Comparison of ENCODE assay signal across 33 mouse cellular contexts in genomic region chr6:48982305-48982704, GRCm38 (mm10). TPM values are rescaled to one million over a fixed set of nuclear protein-coding genes. Genes with fewer than 3 reads are reported as not detected.
DNase-seq lines count a peak whose midpoint lies in the region.
"Had no signal": no experiment of that assay in that cellular context is flagged by ENCODE, and none has a peak within 500 bp of the region (broad histone marks: within the 10 kb centered on the region; RNA-seq: fewer than 3 reads in every experiment).

No protein-coding gene starts in this region.

- DNase-seq in frontal cortex, adult 2 months (ENCODE audit: extremely low spot score in 1 of 2, low spot score in 1 of 2): peak; percentile 5 to 36
- no peak for DNase-seq in frontal cortex, postnatal 25 days (ENCODE audit: low spot score in 2 of 2)
- peak; percentile 14 for DNase-seq in right cerebral cortex, adult 18-20 months
- no peak for DNase-seq in right cerebral cortex, postnatal 4 days
- peak; percentile 5 to 18 for DNase-seq in layer of hippocampus, postnatal 10 days (ENCODE audit: low spot score in 2 of 2)
- no peak for DNase-seq in cerebellum, adult 9-11 months
- DNase-seq in lung, postnatal 14 days: no peak
- DNase-seq: adrenal gland, postnatal 25 days; cerebellum, adult 9-10 months; gastrocnemius, postnatal 10 days; heart, postnatal 10 days; kidney, postnatal 25 days; lung, adult 18-20 months; lung, postnatal 10 days; thymus, adult 18-20 months; thymus, postnatal 36 days had no signal

RNA-seq across cellular contexts. Expression of gene Svs1, which starts 4.4 kb away (rescaled TPM):
- not detected in 2 replicates for polyA plus RNA-seq in frontal cortex, adult 2 months (2012; rRNA removed)
- total RNA-seq in layer of hippocampus, postnatal 10 days (2021): not detected
- total RNA-seq: common myeloid progenitor, adult 5-6 weeks; gastrocnemius, postnatal 10 days; granulocyte monocyte progenitor cell, adult 5-6 weeks; heart, postnatal 10 days; left cerebral cortex, adult 8-10 months; megakaryocyte progenitor cell, adult 5-6 weeks; midbrain, postnatal 0 days had no signal
- polyA plus RNA-seq: embryonic facial prominence, embryonic 10.5 days; forebrain, embryonic 10.5 days; forebrain, embryonic 16.5 days; heart, embryonic 12.5 days; hindbrain, embryonic 12.5 days; intestine, postnatal 0 days; kidney, embryonic 14.5 days; limb, embryonic 13.5 days; liver, embryonic 12.5 days; midbrain, embryonic 11.5 days; midbrain, postnatal 0 days; neural tube, embryonic 15.5 days; stomach, embryonic 15.5 days had no signal

RNA-seq across cellular contexts. Expression of gene Doxl2, which starts 7.5 kb away (rescaled TPM):
- 0.11 TPM in 1 of 2 replicates, not detected in the other for polyA plus RNA-seq in frontal cortex, adult 2 months (2012; rRNA removed)
- total RNA-seq in layer of hippocampus, postnatal 10 days (2021): not detected
- total RNA-seq: adrenal gland, postnatal 25 days; common myeloid progenitor, adult 5-6 weeks; gastrocnemius, postnatal 10 days; granulocyte monocyte progenitor cell, adult 5-6 weeks; heart, postnatal 10 days; left cerebral cortex, adult 8-10 months; megakaryocyte progenitor cell, adult 5-6 weeks; midbrain, postnatal 0 days had no signal
- polyA plus RNA-seq: embryonic facial prominence, embryonic 10.5 days; forebrain, embryonic 10.5 days; forebrain, embryonic 16.5 days; heart, embryonic 12.5 days; hindbrain, embryonic 12.5 days; intestine, postnatal 0 days; kidney, embryonic 14.5 days; limb, embryonic 13.5 days; liver, embryonic 12.5 days; midbrain, embryonic 11.5 days; midbrain, postnatal 0 days; neural tube, embryonic 15.5 days; stomach, embryonic 15.5 days had no signal

RNA-seq across cellular contexts. Expression of gene 1600015I10Rik, which starts 52.6 kb away (rescaled TPM):
- polyA plus RNA-seq in frontal cortex, adult 2 months (2012; rRNA removed): 0.12 and 0.32 TPM in 2 replicates
- not detected for total RNA-seq in layer of hippocampus, postnatal 10 days (2021)
- total RNA-seq: adrenal gland, postnatal 25 days; common myeloid progenitor, adult 5-6 weeks; gastrocnemius, postnatal 10 days; granulocyte monocyte progenitor cell, adult 5-6 weeks; heart, postnatal 10 days; left cerebral cortex, adult 8-10 months; megakaryocyte progenitor cell, adult 5-6 weeks; midbrain, postnatal 0 days had no signal
- polyA plus RNA-seq: embryonic facial prominence, embryonic 10.5 days; forebrain, embryonic 10.5 days; forebrain, embryonic 16.5 days; hindbrain, embryonic 12.5 days; intestine, postnatal 0 days; kidney, embryonic 14.5 days; limb, embryonic 13.5 days; liver, embryonic 12.5 days; midbrain, embryonic 11.5 days; midbrain, postnatal 0 days; neural tube, embryonic 15.5 days; stomach, embryonic 15.5 days had no signal

RNA-seq across cellular contexts. Expression of gene Gpnmb, which starts 54.0 kb away (rescaled TPM):
- 7.0 and 8.5 TPM in 2 replicates for polyA plus RNA-seq in frontal cortex, adult 2 months (2012; rRNA removed)
- total RNA-seq in layer of hippocampus, postnatal 10 days (2021): under 1 TPM; 0.53 to 0.58 TPM

Comparison
In these comparisons a context has a peak if more than half of its experiments do, and no peak if none do; other contexts are left out.
1. DNase-seq: peak in frontal cortex, adult 2 months (2 of 2), right cerebral cortex, adult 18-20 months (single experiment) and layer of hippocampus, postnatal 10 days (2 of 2); none in frontal cortex, postnatal 25 days (0 of 2), right cerebral cortex, postnatal 4 days (single experiment), cerebellum, adult 9-11 months (single experiment) and lung, postnatal 14 days (single experiment).